Mouse (Mus musculus): Measurements from ENCODE around the gene Milr1.

DNA sequence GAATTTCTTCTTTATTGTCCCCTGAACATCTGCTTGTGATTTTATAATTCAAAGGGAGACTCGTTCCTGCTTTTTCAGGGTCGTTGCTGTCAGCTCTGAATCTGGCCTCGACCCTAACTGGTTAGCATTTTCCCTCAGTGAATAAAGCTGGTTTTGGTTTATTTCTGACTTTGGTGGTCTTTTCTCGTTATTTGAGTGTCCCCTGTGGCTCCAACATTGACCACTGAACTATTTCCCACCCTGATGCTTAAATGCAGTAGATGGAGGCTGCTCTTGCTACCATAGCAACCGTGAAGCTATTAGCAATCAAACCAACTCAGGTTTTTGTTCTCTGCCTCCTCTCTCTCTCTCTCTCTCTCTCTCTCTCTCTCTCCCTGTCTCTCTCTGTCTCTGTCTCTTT lies 23.1 kb upstream of the Milr1 start:
- TF ChIP-seq CTCF (IDR thresholded peaks at IDR 0.05; ENCODE audit: control insufficient read depth, insufficient read depth, insufficient read length): no peak
- no peak for TF ChIP-seq USF1 (IDR thresholded peaks at IDR 0.05; ENCODE audit: low read depth)
- TF ChIP-seq MYOD1 (IDR thresholded peaks at IDR 0.05; ENCODE audit: control insufficient read depth, insufficient read length, low read depth): no peak
